Mouse (Mus musculus) embryonic facial prominence, embryonic 13.5 days (tissue): ENCODE results near the gene Gkn3. TPM values are rescaled to one million over a fixed set of nuclear protein-coding genes. Genes with fewer than 3 reads are reported as not detected.

Experiments used
- ATAC-seq: fragments of 200-750 bp; cut with Nextera tagmentation; 2 replicates; pipeline ENCODE4 v1.8.0; 2017; ENCODE audit warnings: low read depth; ENCODE audit not compliant: insufficient number of reproducible peaks, insufficient read depth, low FRiP score, low TSS enrichment
- H3K27ac ChIP-seq: fragments of 300-500 bp; sonication (generic); 2 replicates; pipeline ENCODE4 v1.5.1; 2015; ENCODE audit warnings: moderate library complexity, mild to moderate bottlenecking, inconsistent platforms
- H3K27me3 ChIP-seq: fragments of 300-500 bp; sonication (generic); 2 replicates; pipeline ENCODE4 v1.6.1; 2015; ENCODE audit warnings: mild to moderate bottlenecking, inconsistent platforms
- H3K36me3 ChIP-seq: fragments of 300-500 bp; sonication (generic); 2 replicates; pipeline ENCODE4 v1.6.1; 2015; ENCODE audit warnings: mild to moderate bottlenecking, inconsistent platforms
- H3K4me1 ChIP-seq: fragments of 300-500 bp; sonication (generic); 2 replicates; pipeline ENCODE4 v1.6.1; 2015; ENCODE audit warnings: inconsistent platforms
- H3K4me2 ChIP-seq: fragments of 300-500 bp; sonication (generic); 2 replicates; pipeline ENCODE4 v1.6.1; 2015; ENCODE audit warnings: moderate library complexity, mild to moderate bottlenecking, inconsistent platforms
- H3K4me3 ChIP-seq: fragments of 300-500 bp; sonication (generic); 2 replicates; pipeline ENCODE4 v1.5.1; 2015; ENCODE audit warnings: mild to moderate bottlenecking, inconsistent platforms
- H3K9ac ChIP-seq: fragments of 300-500 bp; sonication (generic); 2 replicates; pipeline ENCODE4 v1.6.1; 2015; ENCODE audit warnings: mild to moderate bottlenecking, inconsistent platforms
- H3K9me3 ChIP-seq: fragments of 300-500 bp; sonication (generic); 2 replicates; pipeline ENCODE4 v1.6.1; 2016; ENCODE audit warnings: inconsistent platforms
- WGBS: fragments of 180-500 bp; shearing (Covaris S2); methylation state at CpG from one replicate; pipeline ENCODE4 v1.1.7; 2015; ENCODE audit warnings: mixed read lengths; 5-methylcytosine and 5-hydroxymethylcytosine counted together
- polyA plus RNA-seq: library from polyadenylated mRNA; unstranded; fragments of >200 nt; fragmentation: Nextera tagmentation; extraction: Ambion mirVana; gene quantifications from 2 replicates; pipeline ENCODE4 v1.2.1, GENCODE M21; 2015

The Gkn3 gene
- polyA plus RNA-seq, 1 experiment from 2014 or later: 0.42 TPM

GRCm38 (mm10) chr6:87335935-87336295 is 52.8 kb downstream of the Gkn3 start:
- no peak for ATAC-seq
- H3K9me3 ChIP-seq: no peaks in the 10 kb centered on the region
- WGBS: 31% methylated on average over 6 of the region's 6 CpGs
- H3K36me3 ChIP-seq: no peaks in the 10 kb centered on the region
- H3K4me2 ChIP-seq: peak overlapping the region; percentile 81; the same call in 1 of the 2 replicates
- no peaks in the 10 kb centered on the region for H3K27me3 ChIP-seq
- peak overlapping the region; percentile 89 for H3K4me3 ChIP-seq
- no peak overlapping the region for H3K9ac ChIP-seq
- H3K4me1 ChIP-seq: peaks cover 29% of the 10 kb centered on the region
- H3K27ac ChIP-seq: no peak overlapping the region

GRCm38 (mm10) chr6:87335091-87335934 is 53.4 kb downstream of the Gkn3 start, which contains the start of gene Antxr1:
Gene Antxr1 (minus strand): TSS chr6:87335821.
- Histone ChIP-seq H3K9me3 (no peaks in the 10 kb centered on the region), H3K4me2 (peak within 1 kb of the TSS; percentile 81), H3K4me1 (peaks cover 35% of the 10 kb centered on the region), H3K36me3 (no peaks in the 10 kb centered on the region), H3K27ac (peak within 1 kb of the TSS; percentile 97), H3K4me3 (peak within 1 kb of the TSS; percentile 89), H3K9ac (peak within 1 kb of the TSS; percentile 98), H3K27me3 (no peaks in the 10 kb centered on the region)
- ATAC-seq: peak; percentile 64; the same call in 1 of the 2 replicates
- under 1% methylated on average over 54 of the region's 54 CpGs for WGBS

- H3K36me3 ChIP-seq: no peaks in the 10 kb centered on the region
- H3K4me1 ChIP-seq: peaks cover 42% of the 10 kb centered on the region
- peak overlapping the region; percentile 98 for H3K9ac ChIP-seq
- H3K9me3 ChIP-seq: no peaks in the 10 kb centered on the region
- H3K4me3 ChIP-seq: peak overlapping the region; percentile 89
- peak overlapping the region; percentile 81 for H3K4me2 ChIP-seq
- WGBS: 4% methylated on average over 11 of the region's 11 CpGs
- H3K27me3 ChIP-seq: no peaks in the 10 kb centered on the region
- no peak for ATAC-seq
- H3K27ac ChIP-seq: peak overlapping the region; percentile 97
Measured at GRCm38 (mm10) chr6:87334361-87335090, 54.2 kb downstream of the Gkn3 start.

Other genes starting within 250 kb of the Gkn3 start
- 20.1 and 20.5 TPM in 2 replicates for gene Antxr1, start 53.1 kb downstream of the Gkn3 start, polyA plus RNA-seq
- gene Gkn1, start 38.0 kb downstream of the Gkn3 start, polyA plus RNA-seq: not detected in 2 replicates
- gene Gkn2, start 15.6 kb downstream of the Gkn3 start, polyA plus RNA-seq: not detected in 2 replicates
- not detected in 2 replicates for gene Bmp10, start 40.1 kb upstream of the Gkn3 start, polyA plus RNA-seq
- 5.7 and 7.1 TPM in 2 replicates for gene Arhgap25, start 144.3 kb upstream of the Gkn3 start, polyA plus RNA-seq
- 3.6 and 3.9 TPM in 2 replicates for gene Prokr1, start 201.8 kb upstream of the Gkn3 start, polyA plus RNA-seq